Mouse (Mus musculus): ENCODE measurements at regions not wholly inside any gene's neighbourhood (a gene's known extent, or its start where the extent isn't known, plus 50 kb on each side); places are given as distances from the start of the nearest gene placed in this dataset.

DNA sequence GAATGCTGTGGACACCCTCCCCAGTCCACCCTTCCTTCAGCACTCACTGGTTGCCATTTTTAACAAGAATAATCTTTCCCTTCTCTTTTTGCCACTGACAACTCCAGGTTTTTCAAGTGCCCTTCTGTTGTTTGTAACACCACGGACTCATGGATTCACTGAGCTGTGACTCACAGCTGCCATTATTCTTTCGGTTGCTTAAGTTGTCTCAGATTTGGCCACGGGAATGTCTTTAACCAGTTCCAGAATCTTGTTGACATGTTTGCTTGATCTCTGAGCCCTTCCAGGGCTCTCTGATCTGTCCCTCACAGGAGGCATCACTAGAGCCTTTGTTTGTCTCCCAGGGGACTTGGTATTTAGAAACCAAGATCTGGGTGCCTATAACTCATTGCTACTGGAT, 131.5 kb upstream of the Rab11fip2 start:
- in situ Hi-C loops (cut with MboI; ENCODE audit: low pct_ligation_motif_present, low pct_unique_long_range_greater_than_20kb, low sequenced_read_pairs): no loop called here
- no peaks in the 10 kb centered on the region for H3K4me1 ChIP-seq (ENCODE audit: control insufficient read depth in 1 of 2, insufficient read depth in 2 of 2)
- H3K27me3 ChIP-seq (replicated peaks): no peaks in the 10 kb centered on the region
- H3K27ac ChIP-seq (ENCODE audit: insufficient read depth, low read depth): no peak overlapping the region
- TF ChIP-seq RCOR1 (conservative IDR thresholded peaks at IDR 0.05; ENCODE audit: low read depth, low read length) (no peak), ZMIZ1 (IDR thresholded peaks at IDR 0.05; ENCODE audit: low read depth, low read length) (no peak), MAFK (IDR thresholded peaks at IDR 0.05; ENCODE audit: insufficient replicate concordance, low read length) (no peak), ETS1 (conservative IDR thresholded peaks at IDR 0.05; ENCODE audit: low read depth, low read length) (no peak), UBTF (IDR thresholded peaks at IDR 0.05; ENCODE audit: low read depth, low read length) (no peak), POLR2AphosphoS2 (IDR thresholded peaks at IDR 0.05; ENCODE audit: low read depth, low read length) (no peak), RAD21 (IDR thresholded peaks at IDR 0.05; ENCODE audit: low read depth, low read length) (no peak), SMC3 (IDR thresholded peaks at IDR 0.05; ENCODE audit: low read depth, low read length) (no peak), JUND (conservative IDR thresholded peaks at IDR 0.05; ENCODE audit: low read depth, low read length) (no peak), PAX5 (IDR thresholded peaks at IDR 0.05; ENCODE audit: low read length) (no peak)
- dilution Hi-C loops (cut with MboI; ENCODE audit: extremely low pct_ligation_motif_present, extremely low pct_unique_long_range_greater_than_20kb, low sequenced_read_pairs): no loop called here
- no peak for DNase-seq (ENCODE audit: extremely low read depth)
- H3K4me2 ChIP-seq (ENCODE audit: insufficient read depth, low read depth, poor library complexity, severe bottlenecking): no peak overlapping the region
- H3K36me3 ChIP-seq (replicated peaks in 1 of 2; ENCODE audit: control insufficient read depth in 1 of 2, insufficient read depth in 1 of 2, low read length in 1 of 2): no peaks in the 10 kb centered on the region
- H3K9me3 ChIP-seq (replicated peaks; ENCODE audit: low read length): no peaks in the 10 kb centered on the region
- no peak overlapping the region for H3K9ac ChIP-seq (ENCODE audit: insufficient read depth, low read depth)
- no peaks in the 10 kb centered on the region for H3K79me2 ChIP-seq (replicated peaks; ENCODE audit: control insufficient read depth, extremely low read depth, insufficient read depth, poor library complexity, severe bottlenecking)
- no peak overlapping the region for H3K4me3 ChIP-seq (replicated peaks in 1 of 3; ENCODE audit: low read depth in 2 of 3, low read length in 2 of 3, poor library complexity in 1 of 3)

DNA sequence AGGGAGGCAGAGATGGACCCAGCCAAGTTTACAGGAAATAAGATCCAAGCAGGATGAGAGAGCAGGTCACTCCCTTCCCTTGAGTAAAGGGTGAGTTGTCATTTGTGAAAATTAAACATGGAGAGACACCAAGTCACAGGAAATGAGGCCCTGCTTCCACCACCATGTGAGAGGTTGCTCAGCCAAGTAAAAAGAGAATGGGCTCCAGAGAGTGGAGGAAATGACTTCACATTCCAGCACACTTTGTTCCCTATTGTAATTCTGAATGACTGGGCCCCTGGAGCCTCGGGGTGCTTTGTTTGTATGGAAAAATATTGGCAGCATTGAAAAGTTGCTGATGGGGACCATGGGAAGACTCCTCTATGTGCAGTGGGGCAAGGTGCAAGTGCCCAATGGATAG, 129.9 kb upstream of the Rab11fip2 start:
- Histone ChIP-seq H3K4me1 (ENCODE audit: control insufficient read depth in 1 of 2, insufficient read depth in 2 of 2) (no peaks in the 10 kb centered on the region), H3K36me3 (replicated peaks in 1 of 2; ENCODE audit: control insufficient read depth in 1 of 2, insufficient read depth in 1 of 2, low read length in 1 of 2) (no peaks in the 10 kb centered on the region), H3K27ac (ENCODE audit: insufficient read depth, low read depth) (no peak overlapping the region), H3K79me2 (replicated peaks; ENCODE audit: control insufficient read depth, extremely low read depth, insufficient read depth, poor library complexity, severe bottlenecking) (no peaks in the 10 kb centered on the region), H3K27me3 (replicated peaks) (no peaks in the 10 kb centered on the region), H3K4me3 (replicated peaks in 1 of 3; ENCODE audit: low read depth in 2 of 3, low read length in 2 of 3, poor library complexity in 1 of 3) (no peak overlapping the region), H3K4me2 (ENCODE audit: insufficient read depth, low read depth, poor library complexity, severe bottlenecking) (no peak overlapping the region), H3K9ac (ENCODE audit: insufficient read depth, low read depth) (no peak overlapping the region), H3K9me3 (replicated peaks; ENCODE audit: low read length) (no peaks in the 10 kb centered on the region)
- TF ChIP-seq SIN3A (IDR thresholded peaks at IDR 0.05; ENCODE audit: low read length) (no peak), NRF1 (IDR thresholded peaks at IDR 0.05; ENCODE audit: low read depth, low read length) (no peak), PAX5 (IDR thresholded peaks at IDR 0.05; ENCODE audit: low read length) (no peak), ZKSCAN1 (IDR thresholded peaks at IDR 0.05; ENCODE audit: borderline replicate concordance, low read depth, low read length) (no peak), UBTF (IDR thresholded peaks at IDR 0.05; ENCODE audit: low read depth, low read length) (no peak), ELF1 (IDR thresholded peaks at IDR 0.05; ENCODE audit: low read depth, low read length) (no peak), GABPA (IDR thresholded peaks at IDR 0.05; ENCODE audit: insufficient replicate concordance, low read depth, low read length) (no peak), TBP (conservative IDR thresholded peaks at IDR 0.05; ENCODE audit: low read depth, low read length) (no peak), ZNF384 (IDR thresholded peaks at IDR 0.05; ENCODE audit: low read depth, low read length) (no peak), USF2 (conservative IDR thresholded peaks at IDR 0.05; ENCODE audit: low read depth, low read length) (no peak), MAX (IDR thresholded peaks at IDR 0.05; ENCODE audit: low read length) (no peak), ZMIZ1 (IDR thresholded peaks at IDR 0.05; ENCODE audit: low read depth, low read length) (no peak), ETS1 (conservative IDR thresholded peaks at IDR 0.05; ENCODE audit: low read depth, low read length) (no peak), IRF4 (IDR thresholded peaks at IDR 0.05; ENCODE audit: low read depth, low read length) (no peak), RAD21 (IDR thresholded peaks at IDR 0.05; ENCODE audit: low read depth, low read length) (no peak), MAFK (IDR thresholded peaks at IDR 0.05; ENCODE audit: insufficient replicate concordance, low read length) (no peak), CHD1 (IDR thresholded peaks at IDR 0.05; ENCODE audit: low read depth, low read length) (no peak), SMC3 (IDR thresholded peaks at IDR 0.05; ENCODE audit: low read depth, low read length) (no peak), CHD2 (IDR thresholded peaks at IDR 0.05; ENCODE audit: low read length) (no peak)
- no peak for DNase-seq (ENCODE audit: extremely low read depth)
- dilution Hi-C loops (cut with MboI; ENCODE audit: extremely low pct_ligation_motif_present, extremely low pct_unique_long_range_greater_than_20kb, low sequenced_read_pairs) (no loop called here), in situ Hi-C loops (cut with MboI; ENCODE audit: low pct_ligation_motif_present, low pct_unique_long_range_greater_than_20kb, low sequenced_read_pairs) (no loop called here)
